Mouse (Mus musculus) CH12.LX (cell line): ENCODE measurements at regions not wholly inside any gene's neighbourhood (a gene's known extent, or its start where the extent isn't known, plus 50 kb on each side); places are given as distances from the start of the nearest gene placed in this dataset.

Source experiments
- DNase-seq: peaks from one replicate; pipeline ENCODE4 v3.0.0-alpha.2; 2013; ENCODE audit errors: extremely low read depth
- H3K27ac ChIP-seq: 2 replicates; pipeline ENCODE4 v1.5.1; 2012; ENCODE audit warnings: low read depth, mild to moderate bottlenecking, control low read depth, moderate library complexity; ENCODE audit not compliant: insufficient read depth
- H3K27me3 ChIP-seq: replicated peaks from 2 replicates; pipeline ENCODE3; 2012; ENCODE audit warnings: inconsistent platforms
- H3K36me3 ChIP-seq, 2 experiments: replicated peaks in 1 of 2; 2 replicates each; pipeline versions ENCODE3 to v1.6.1; 2012; ENCODE audit warnings: inconsistent platforms in 1 of 2, low read length in 1 of 2, mild to moderate bottlenecking in 1 of 2, mixed read lengths in 1 of 2, moderate library complexity in 1 of 2; ENCODE audit not compliant: control insufficient read depth in 1 of 2, insufficient read depth in 1 of 2
- H3K4me1 ChIP-seq, 2 experiments: 2 replicates each; pipeline ENCODE4 v1.6.1; 2012; ENCODE audit warnings: inconsistent platforms in 1 of 2, moderate library complexity in 1 of 2; ENCODE audit not compliant: insufficient read depth in 2 of 2, control insufficient read depth in 1 of 2
- H3K4me2 ChIP-seq: 2 replicates; pipeline ENCODE4 v1.6.1; 2012; ENCODE audit warnings: low read depth, mild to moderate bottlenecking, control low read depth; ENCODE audit not compliant: poor library complexity, insufficient read depth, severe bottlenecking
- H3K4me3 ChIP-seq, 3 experiments: fragments of 150-350 bp in 1 of 3; sonication (generic) in 1 of 3; replicated peaks in 1 of 3; 2 replicates each; pipeline versions ENCODE3 to v1.5.1; 2011 to 2012; ENCODE audit warnings: low read depth in 2 of 3, low read length in 2 of 3, mild to moderate bottlenecking in 2 of 3, moderate library complexity in 2 of 3, control low read depth in 1 of 3, improper control_type of control experiment in 1 of 3, inconsistent platforms in 1 of 3, mixed read lengths in 1 of 3; ENCODE audit not compliant: poor library complexity in 1 of 3
- H3K79me2 ChIP-seq: replicated peaks from 2 replicates; pipeline ENCODE4 v1.6.1; 2012; ENCODE audit warnings: mild to moderate bottlenecking, moderate library complexity; ENCODE audit not compliant: control insufficient read depth, poor library complexity, insufficient read depth, severe bottlenecking; ENCODE audit errors: extremely low read depth
- H3K9ac ChIP-seq: 2 replicates; pipeline ENCODE4 v1.6.1; 2012; ENCODE audit warnings: low read depth, mild to moderate bottlenecking, control low read depth, moderate library complexity; ENCODE audit not compliant: insufficient read depth
- H3K9me3 ChIP-seq: replicated peaks from 2 replicates; pipeline ENCODE3; 2012; ENCODE audit warnings: low read length, inconsistent platforms, mixed read lengths
- CHD2 ChIP-seq: IDR thresholded peaks from 2 replicates; pipeline ENCODE4 v1.6.1; 2011; ENCODE audit warnings: low read length, improper control_type of control experiment
- CTCF ChIP-seq, 2 experiments: IDR thresholded peaks in 1 of 2; conservative IDR thresholded peaks in 1 of 2; 2 replicates each; pipeline ENCODE4 v1.5.1; 2011 to 2012; ENCODE audit warnings: low read depth in 2 of 2, low read length in 2 of 2, improper control_type of control experiment in 1 of 2, inconsistent platforms in 1 of 2, mild to moderate bottlenecking in 1 of 2, moderate library complexity in 1 of 2
- ELF1 ChIP-seq: IDR thresholded peaks from 2 replicates; pipeline ENCODE4 v1.6.1; 2014; ENCODE audit warnings: low read depth, mild to moderate bottlenecking, inconsistent platforms, low read length, improper control_type of control experiment
- ETS1 ChIP-seq: conservative IDR thresholded peaks from 2 replicates; pipeline ENCODE4 v1.6.1; 2012; ENCODE audit warnings: low read depth, mild to moderate bottlenecking, inconsistent platforms, low read length, improper control_type of control experiment, moderate library complexity
- GABPA ChIP-seq: IDR thresholded peaks from 2 replicates; pipeline ENCODE4 v1.6.1; 2012; ENCODE audit warnings: low read depth, low read length, improper control_type of control experiment, inconsistent platforms; ENCODE audit not compliant: insufficient replicate concordance
- JUN ChIP-seq: IDR thresholded peaks from 2 replicates; pipeline ENCODE4 v1.6.1; 2011; ENCODE audit warnings: low read depth, mild to moderate bottlenecking, low read length, improper control_type of control experiment, moderate library complexity; ENCODE audit not compliant: insufficient read depth
- JUND ChIP-seq: conservative IDR thresholded peaks from 2 replicates; pipeline ENCODE4 v1.6.1; 2011; ENCODE audit warnings: low read depth, low read length, improper control_type of control experiment
- PAX5 ChIP-seq: IDR thresholded peaks from 2 replicates; pipeline ENCODE4 v1.6.1; 2012; ENCODE audit warnings: low read length, inconsistent platforms, mixed read lengths
- POLR2A ChIP-seq: IDR thresholded peaks from 2 replicates; pipeline ENCODE4 v1.6.1; 2011; ENCODE audit warnings: low read depth, mild to moderate bottlenecking, improper control_type of control experiment, low read length
- RAD21 ChIP-seq: IDR thresholded peaks from 2 replicates; pipeline ENCODE4 v1.6.1; 2011; ENCODE audit warnings: low read depth, mild to moderate bottlenecking, low read length, improper control_type of control experiment, moderate library complexity
- RCOR1 ChIP-seq: conservative IDR thresholded peaks from 2 replicates; pipeline ENCODE4 v1.6.1; 2012; ENCODE audit warnings: low read depth, mild to moderate bottlenecking, inconsistent platforms, low read length, improper control_type of control experiment
- SIN3A ChIP-seq: IDR thresholded peaks from 2 replicates; pipeline ENCODE4 v1.6.1; 2012; ENCODE audit warnings: low read length, improper control_type of control experiment, inconsistent platforms
- TBP ChIP-seq: conservative IDR thresholded peaks from 2 replicates; pipeline ENCODE4 v1.6.1; 2011; ENCODE audit warnings: low read depth, low read length, improper control_type of control experiment
- TCF12 ChIP-seq: IDR thresholded peaks from 2 replicates; pipeline ENCODE4 v1.6.1; 2014; ENCODE audit warnings: low read depth, mild to moderate bottlenecking, inconsistent platforms, low read length, improper control_type of control experiment
- USF2 ChIP-seq: conservative IDR thresholded peaks from 2 replicates; pipeline ENCODE4 v1.6.1; 2011; ENCODE audit warnings: low read depth, low read length, improper control_type of control experiment
- ZC3H11A ChIP-seq: IDR thresholded peaks from 2 replicates; pipeline ENCODE4 v1.6.1; 2012; ENCODE audit warnings: low read depth, mild to moderate bottlenecking, inconsistent platforms, low read length, improper control_type of control experiment
- ZNF384 ChIP-seq: IDR thresholded peaks from 2 replicates; pipeline ENCODE4 v1.6.1; 2012; ENCODE audit warnings: low read depth, low read length, improper control_type of control experiment, inconsistent platforms
- dilution Hi-C: fragments of 300-500 bp; cut with MboI; formaldehyde crosslinking; loops from 2 replicates; pipeline ENCODE4 v1.14.3; 2020; ENCODE audit warnings: low sequenced_read_pairs; ENCODE audit not compliant: extremely low pct_unique_long_range_greater_than_20kb, extremely low pct_ligation_motif_present
- in situ Hi-C: fragments of 300-500 bp; cut with MboI; formaldehyde crosslinking; loops from 3 replicates; pipeline ENCODE4 v1.14.3; 2019; ENCODE audit warnings: low sequenced_read_pairs, low pct_ligation_motif_present, low pct_unique_long_range_greater_than_20kb, mixed read lengths

DNA sequence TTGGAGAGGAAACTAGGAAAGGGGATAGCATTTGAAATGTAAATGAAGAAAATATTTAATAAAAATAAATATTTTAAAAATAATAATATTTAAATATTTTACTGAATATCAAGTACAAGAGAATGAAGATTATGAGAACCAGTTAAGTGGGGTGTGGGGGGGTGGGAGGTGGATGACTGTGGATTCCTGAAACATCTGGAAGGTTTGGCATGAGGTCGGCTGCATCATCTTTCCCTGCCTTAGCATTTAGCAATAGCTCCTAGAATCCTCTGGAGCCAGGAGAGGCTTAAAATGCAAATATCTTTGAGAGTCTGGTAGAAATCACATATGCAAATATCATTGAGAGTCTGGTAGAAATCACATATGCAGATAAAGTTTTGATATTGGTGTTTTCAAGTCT lies 103.3 kb upstream of the Gm5148 start:
- H3K36me3 ChIP-seq: no peaks in the 10 kb centered on the region
- no peak overlapping the region for H3K4me3 ChIP-seq
- DNase-seq: no peak
- in situ Hi-C loops: no loop called here
- TF ChIP-seq CTCF (conservative IDR thresholded peaks at IDR 0.05 in 1 of 2, IDR thresholded peaks at IDR 0.05 in 1 of 2; ENCODE audit: low read depth in 2 of 2, low read length in 2 of 2) (no peak), PAX5 (no peak), CHD2 (no peak), TCF12 (no peak), USF2 (no peak), ZNF384 (no peak), POLR2A (no peak), JUND (no peak), ETS1 (no peak), RCOR1 (no peak), GABPA (no peak), ELF1 (no peak), JUN (no peak)
- TF ChIP-seq, all 38 proteins: peak for 0
- H3K27me3 ChIP-seq: no peaks in the 10 kb centered on the region
- H3K9me3 ChIP-seq: no peaks in the 10 kb centered on the region
- H3K79me2 ChIP-seq: no peaks in the 10 kb centered on the region
- H3K9ac ChIP-seq: no peak overlapping the region
- no peak overlapping the region for H3K27ac ChIP-seq
- H3K4me2 ChIP-seq: no peak overlapping the region
- H3K4me1 ChIP-seq: no peaks in the 10 kb centered on the region
- dilution Hi-C loops: no loop called here

- in situ Hi-C loops: no loop called here
- H3K9me3 ChIP-seq: no peaks in the 10 kb centered on the region
- no peak for DNase-seq
- no peaks in the 10 kb centered on the region for H3K27me3 ChIP-seq
- no peak overlapping the region for H3K4me2 ChIP-seq
- H3K4me3 ChIP-seq: no peak overlapping the region
- TF ChIP-seq ETS1: no peak
- TF ChIP-seq CHD2: no peak
- no peak for TF ChIP-seq TCF12
- no peak overlapping the region for H3K27ac ChIP-seq
- dilution Hi-C loops: no loop called here
- no peaks in the 10 kb centered on the region for H3K36me3 ChIP-seq
- no peak overlapping the region for H3K9ac ChIP-seq
- H3K4me1 ChIP-seq: no peaks in the 10 kb centered on the region
- H3K79me2 ChIP-seq: no peaks in the 10 kb centered on the region
Measured at GRCm38 (mm10) chr3:37825602-37826001, 101.3 kb upstream of the Gm5148 start.

GRCm38 (mm10) chr3:37824681-37825080 lies 100.4 kb upstream of the Gm5148 start:
- no peaks in the 10 kb centered on the region for H3K79me2 ChIP-seq
- H3K4me3 ChIP-seq: no peak overlapping the region
- dilution Hi-C loops (no loop called here), in situ Hi-C loops (no loop called here)
- H3K4me1 ChIP-seq: no peaks in the 10 kb centered on the region
- no peaks in the 10 kb centered on the region for H3K27me3 ChIP-seq
- H3K9ac ChIP-seq: no peak overlapping the region
- TF ChIP-seq TBP (no peak), RAD21 (no peak), CTCF (conservative IDR thresholded peaks at IDR 0.05 in 1 of 2, IDR thresholded peaks at IDR 0.05 in 1 of 2; ENCODE audit: low read depth in 2 of 2, low read length in 2 of 2) (no peak), GABPA (no peak), ZC3H11A (no peak), SIN3A (no peak)
- no peaks in the 10 kb centered on the region for H3K36me3 ChIP-seq
- H3K9me3 ChIP-seq: no peaks in the 10 kb centered on the region
- H3K4me2 ChIP-seq: no peak overlapping the region
- no peak overlapping the region for H3K27ac ChIP-seq
- DNase-seq: no peak
